Mouse (Mus musculus): ENCODE results near the gene Sfxn5. TPM values are rescaled to one million over a fixed set of nuclear protein-coding genes. Genes with fewer than 3 reads are reported as not detected.
A peak's percentile ranks its signal among the peaks of the same experiment; 100 is the strongest.

The Sfxn5 gene
- total and polyA plus RNA-seq, 2 experiments from 2014 or later = 2.7 to 4.8 TPM

DNA sequence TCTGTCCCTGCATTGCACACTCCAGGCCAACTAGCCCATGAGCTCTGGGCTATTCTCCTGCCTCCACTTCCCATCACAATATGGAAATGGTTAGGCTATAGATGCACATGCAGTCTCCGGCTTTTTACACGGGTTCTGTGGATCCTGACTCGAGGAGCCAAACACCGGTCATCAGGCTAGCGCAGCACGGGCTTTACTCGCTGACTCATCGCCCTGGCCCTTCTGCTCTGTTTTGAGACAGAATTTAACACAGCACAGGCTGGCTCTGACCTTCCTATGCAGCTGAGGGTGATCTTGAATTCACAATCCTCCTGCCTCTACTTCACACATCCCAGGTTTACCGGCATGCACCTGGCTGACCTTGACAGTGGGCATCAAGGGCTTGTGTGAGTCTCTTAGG, 60.8 kb downstream of the Sfxn5 start:
- H3K27ac ChIP-seq (ENCODE audit: low read depth) = no peak overlapping the region
- no peak overlapping the region for H3K4me2 ChIP-seq (ENCODE audit: low read depth, low read length)
- DNase-seq (ENCODE audit: low spot score) = no peak
- no peak for ATAC-seq (ENCODE audit: insufficient read depth, low read depth)
- TF ChIP-seq EP300 (IDR thresholded peaks at IDR 0.05; ENCODE audit: low read depth) = no peak
- no peak for TF ChIP-seq CTCF (IDR thresholded peaks at IDR 0.05; ENCODE audit: low read depth)
- no peak overlapping the region for H3K9ac ChIP-seq (replicated peaks; ENCODE audit: low read depth, low read length)
- no peaks in the 10 kb centered on the region for H3K27me3 ChIP-seq (ENCODE audit: control insufficient read depth, insufficient read depth, low read length)
- H3K9me3 ChIP-seq (replicated peaks; ENCODE audit: control insufficient read depth, low read length) = no peaks in the 10 kb centered on the region
- H3K36me3 ChIP-seq (replicated peaks; ENCODE audit: control insufficient read depth, insufficient read depth, low read length) = no peaks in the 10 kb centered on the region
- 84% methylated on average over 9 of the region's 9 CpGs for WGBS
- H3K4me1 ChIP-seq (ENCODE audit: control insufficient read depth, insufficient read depth) = no peaks in the 10 kb centered on the region
- no peak overlapping the region for H3K4me3 ChIP-seq (ENCODE audit: low read depth, low read length)

GRCm38 (mm10) chr6:85266060-85266459, 67.2 kb downstream of the Sfxn5 start:
- WGBS = 62% methylated on average over 6 of the region's 6 CpGs
- TF ChIP-seq CTCF (IDR thresholded peaks at IDR 0.05; ENCODE audit: low read depth) (no peak), EP300 (IDR thresholded peaks at IDR 0.05; ENCODE audit: low read depth) (no peak)

GRCm38 (mm10) chr6:85264982-85265518, 68.2 kb downstream of the Sfxn5 start:
- H3K4me3 ChIP-seq (ENCODE audit: low read depth, low read length) = no peak overlapping the region
- H3K36me3 ChIP-seq (replicated peaks; ENCODE audit: control insufficient read depth, insufficient read depth, low read length) = no peaks in the 10 kb centered on the region
- H3K9ac ChIP-seq (replicated peaks; ENCODE audit: low read depth, low read length) = no peak overlapping the region
- no peak overlapping the region for H3K4me2 ChIP-seq (ENCODE audit: low read depth, low read length)
- H3K27ac ChIP-seq (ENCODE audit: low read depth) = no peak overlapping the region
- no peaks in the 10 kb centered on the region for H3K4me1 ChIP-seq (ENCODE audit: control insufficient read depth, insufficient read depth)
- ATAC-seq (ENCODE audit: insufficient read depth, low read depth) (no peak), DNase-seq (ENCODE audit: low spot score) (no peak)
- 55% methylated on average over 15 of the region's 15 CpGs for WGBS
- no peaks in the 10 kb centered on the region for H3K9me3 ChIP-seq (replicated peaks; ENCODE audit: control insufficient read depth, low read length)
- 0 out of 2 replicates have a peak, but pooled peaks cover 5% of the 10 kb centered on the region for H3K27me3 ChIP-seq (ENCODE audit: control insufficient read depth, insufficient read depth, low read length)
- TF ChIP-seq CTCF (IDR thresholded peaks at IDR 0.05; ENCODE audit: low read depth) (no peak), EP300 (IDR thresholded peaks at IDR 0.05; ENCODE audit: low read depth) (no peak)

More at GRCm38 (mm10) chr6:85266060-85266459, 67.2 kb downstream of the Sfxn5 start:
- Histone ChIP-seq H3K4me1 (ENCODE audit: control insufficient read depth, insufficient read depth) (no peaks in the 10 kb centered on the region), H3K36me3 (replicated peaks; ENCODE audit: control insufficient read depth, insufficient read depth, low read length) (no peaks in the 10 kb centered on the region), H3K4me2 (ENCODE audit: low read depth, low read length) (no peak overlapping the region), H3K9me3 (replicated peaks; ENCODE audit: control insufficient read depth, low read length) (no peaks in the 10 kb centered on the region), H3K27me3 (ENCODE audit: control insufficient read depth, insufficient read depth, low read length) (0 out of 2 replicates have a peak, but pooled peaks cover 5% of the 10 kb centered on the region), H3K27ac (ENCODE audit: low read depth) (no peak overlapping the region), H3K9ac (replicated peaks; ENCODE audit: low read depth, low read length) (no peak overlapping the region), H3K4me3 (ENCODE audit: low read depth, low read length) (no peak overlapping the region)
- ATAC-seq (ENCODE audit: insufficient read depth, low read depth) = no peak
- DNase-seq (ENCODE audit: low spot score) = no peak

DNA sequence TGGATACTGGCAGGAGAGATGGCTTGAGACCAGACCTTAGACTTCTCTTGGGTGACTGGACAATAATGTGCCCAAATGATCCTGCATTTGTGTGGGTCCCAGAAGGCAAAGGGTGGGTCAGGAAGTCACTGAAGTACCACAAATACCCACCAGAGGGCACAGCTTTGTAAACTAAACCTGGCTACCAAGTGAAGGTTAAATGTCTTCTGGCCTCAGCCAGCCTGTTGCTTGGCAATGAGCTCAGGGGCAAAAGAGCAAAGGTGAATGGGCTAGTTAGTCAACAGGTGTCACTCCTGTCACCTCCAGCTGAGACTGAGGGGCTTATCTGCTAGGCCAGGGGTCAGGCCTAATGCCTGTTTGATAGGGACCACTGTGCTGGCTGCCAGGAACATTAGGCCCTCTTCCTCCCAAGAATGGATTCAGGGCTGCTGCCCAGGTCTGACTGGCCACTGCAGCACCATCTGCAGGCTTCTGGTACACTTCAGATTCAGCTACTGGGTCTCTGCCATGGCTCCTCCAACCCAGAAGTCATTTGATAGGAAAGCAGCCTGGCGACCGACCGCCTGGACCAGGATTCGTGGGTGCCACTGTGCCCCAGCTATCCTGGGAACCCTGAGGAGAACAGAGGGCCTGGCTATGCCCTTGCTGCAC, 70.2 kb downstream of the Sfxn5 start:
- Histone ChIP-seq H3K9me3 (replicated peaks; ENCODE audit: control insufficient read depth, low read length) (no peaks in the 10 kb centered on the region), H3K4me3 (ENCODE audit: low read depth, low read length) (no peak overlapping the region), H3K27ac (ENCODE audit: low read depth) (no peak overlapping the region)

GRCm38 (mm10) chr6:85259094-85259630, 74.1 kb downstream of the Sfxn5 start:
- 75% methylated on average over 12 of the region's 12 CpGs for WGBS
- TF ChIP-seq CTCF (IDR thresholded peaks at IDR 0.05; ENCODE audit: low read depth) (no peak), EP300 (IDR thresholded peaks at IDR 0.05; ENCODE audit: low read depth) (no peak)

More for the DNA sequence above, 70.2 kb downstream of the Sfxn5 start:
- H3K4me2 ChIP-seq (ENCODE audit: low read depth, low read length) = no peak overlapping the region
- 95% methylated on average over 4 of the region's 4 CpGs for WGBS
- TF ChIP-seq CTCF (IDR thresholded peaks at IDR 0.05; ENCODE audit: low read depth) (peak; percentile 73), EP300 (IDR thresholded peaks at IDR 0.05; ENCODE audit: low read depth) (no peak)
- H3K27me3 ChIP-seq (ENCODE audit: control insufficient read depth, insufficient read depth, low read length) = 0 out of 2 replicates have a peak, but pooled peaks cover 5% of the 10 kb centered on the region
- ATAC-seq (ENCODE audit: insufficient read depth, low read depth) (no peak), DNase-seq (ENCODE audit: low spot score) (peak; percentile 49)
- no peak overlapping the region for H3K9ac ChIP-seq (replicated peaks; ENCODE audit: low read depth, low read length)
- no peaks in the 10 kb centered on the region for H3K36me3 ChIP-seq (replicated peaks; ENCODE audit: control insufficient read depth, insufficient read depth, low read length)
- H3K4me1 ChIP-seq (ENCODE audit: control insufficient read depth, insufficient read depth) = no peaks in the 10 kb centered on the region

More at GRCm38 (mm10) chr6:85259094-85259630, 74.1 kb downstream of the Sfxn5 start:
- no peak overlapping the region for H3K9ac ChIP-seq (replicated peaks; ENCODE audit: low read depth, low read length)
- ATAC-seq (ENCODE audit: insufficient read depth, low read depth) = no peak
- no peak for DNase-seq (ENCODE audit: low spot score)
- H3K27ac ChIP-seq (ENCODE audit: low read depth) = no peak overlapping the region
- no peaks in the 10 kb centered on the region for H3K27me3 ChIP-seq (ENCODE audit: control insufficient read depth, insufficient read depth, low read length)
- no peaks in the 10 kb centered on the region for H3K9me3 ChIP-seq (replicated peaks; ENCODE audit: control insufficient read depth, low read length)
- no peak overlapping the region for H3K4me2 ChIP-seq (ENCODE audit: low read depth, low read length)
- H3K4me1 ChIP-seq (ENCODE audit: control insufficient read depth, insufficient read depth) = peaks cover 2% of the 10 kb centered on the region
- H3K36me3 ChIP-seq (replicated peaks; ENCODE audit: control insufficient read depth, insufficient read depth, low read length) = no peaks in the 10 kb centered on the region
- no peak overlapping the region for H3K4me3 ChIP-seq (ENCODE audit: low read depth, low read length)

All from heart, postnatal 0 days (tissue).